Mouse (Mus musculus) thymus, adult 18-20 months (tissue): ENCODE results near the gene Dlg2.

ENCODE experiments used
- DNase-seq, 2 experiments: peaks; one replicate each; pipeline ENCODE4 v3.0.0; 2022; ENCODE audit warnings: mixed read lengths in 2 of 2

Gene Dlg2

DNA sequence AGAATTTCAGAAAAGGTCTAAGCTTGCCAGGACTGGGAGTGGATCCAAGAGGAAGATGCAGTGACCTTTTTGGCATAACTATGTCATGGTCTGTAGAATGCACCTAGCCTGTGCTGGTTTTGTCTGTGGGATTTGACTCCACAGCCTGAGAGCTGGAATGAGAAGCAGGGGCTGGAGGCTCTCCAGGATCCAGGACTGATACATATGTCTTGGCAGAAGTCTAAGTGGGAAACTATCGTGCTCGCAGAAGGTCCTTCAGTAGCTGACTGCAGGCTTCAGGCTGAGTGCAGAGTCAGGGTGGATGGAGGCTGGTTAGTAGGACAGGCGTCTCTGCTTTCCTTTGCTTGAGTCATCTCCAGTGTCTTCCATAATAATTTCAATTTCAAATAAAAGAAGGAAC is 807.7 kb downstream of the Dlg2 start:
- no peak for DNase-seq

DNA sequence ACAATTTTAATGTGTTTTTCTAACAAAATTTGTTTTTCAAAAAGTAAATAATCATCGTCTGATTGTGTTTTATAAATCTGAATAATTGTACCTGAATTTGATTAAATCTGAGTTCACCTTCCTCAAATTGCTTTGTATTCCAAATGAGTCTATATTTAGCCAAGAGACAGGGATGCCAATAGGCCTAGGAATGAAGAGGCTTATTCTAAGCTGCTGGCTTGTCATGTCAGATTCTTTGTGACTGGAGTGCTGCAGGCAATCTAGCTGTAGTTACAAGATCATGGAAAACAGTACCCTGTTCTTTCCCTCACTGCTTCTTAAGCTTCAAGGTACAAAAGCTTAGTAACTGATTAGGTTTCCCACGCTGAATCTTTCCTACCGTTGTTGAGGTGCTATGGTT is 811.9 kb downstream of the Dlg2 start:
- DNase-seq, result no peak

DNA sequence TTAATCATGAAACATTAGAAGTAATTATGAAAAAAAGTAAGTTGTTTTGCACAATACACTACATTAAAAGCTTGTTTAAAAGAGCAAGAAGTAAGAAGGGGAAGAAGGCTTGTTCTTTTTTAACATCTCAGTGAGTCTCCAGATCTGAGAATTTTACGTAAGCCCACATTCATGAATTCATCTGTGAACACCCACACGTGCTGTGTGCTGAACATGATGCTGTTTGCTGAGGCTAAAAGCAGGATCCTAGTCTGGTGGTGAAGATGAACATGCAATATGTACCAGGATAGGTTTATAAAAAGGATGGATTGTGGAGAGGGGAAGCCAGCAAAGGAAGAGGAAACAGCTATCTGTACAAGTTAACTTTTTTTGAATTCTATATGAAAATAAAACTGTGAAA is 819.7 kb downstream of the Dlg2 start:
- DNase-seq, result no peak

DNA sequence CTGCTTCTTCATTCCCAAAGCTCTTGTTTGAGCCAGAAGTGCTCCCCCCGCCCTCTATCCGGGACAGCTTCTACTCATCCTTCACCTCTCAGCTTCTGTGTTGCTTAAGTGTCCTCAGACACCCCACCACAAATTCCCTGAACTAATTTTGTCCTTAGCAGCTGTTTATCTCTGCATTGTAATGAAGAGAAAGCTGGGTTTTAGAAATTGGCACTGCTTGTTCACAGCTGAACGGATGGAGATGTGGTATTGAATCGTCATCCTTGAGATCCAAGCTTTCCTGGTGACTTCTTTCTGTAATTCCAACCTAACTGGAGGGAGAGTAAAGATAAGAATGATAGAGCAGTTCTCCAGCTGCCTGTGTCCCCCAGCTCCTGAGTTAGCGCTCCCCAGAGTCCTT is 834.7 kb downstream of the Dlg2 start:
- DNase-seq, result no peak

DNA sequence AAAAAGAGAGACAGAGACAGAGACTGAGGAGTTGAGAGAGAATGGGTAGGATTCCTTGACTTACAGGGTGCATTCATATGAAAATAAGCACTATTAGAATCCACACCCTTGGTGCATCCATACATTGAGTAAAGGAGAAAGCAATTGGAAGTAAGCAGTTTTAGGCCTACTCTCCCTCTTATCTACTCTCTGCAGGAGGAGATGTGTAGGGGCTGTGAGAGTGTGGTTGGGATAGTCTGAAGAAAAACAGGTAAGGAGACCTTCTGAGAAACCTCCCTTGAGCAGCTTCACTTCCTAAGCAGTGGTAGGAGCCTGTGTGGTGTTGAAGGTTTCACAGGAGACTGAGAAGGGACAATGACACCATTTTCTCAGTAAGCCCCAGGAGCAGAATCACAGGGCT is 868.6 kb downstream of the Dlg2 start:
- no peak for DNase-seq

DNA sequence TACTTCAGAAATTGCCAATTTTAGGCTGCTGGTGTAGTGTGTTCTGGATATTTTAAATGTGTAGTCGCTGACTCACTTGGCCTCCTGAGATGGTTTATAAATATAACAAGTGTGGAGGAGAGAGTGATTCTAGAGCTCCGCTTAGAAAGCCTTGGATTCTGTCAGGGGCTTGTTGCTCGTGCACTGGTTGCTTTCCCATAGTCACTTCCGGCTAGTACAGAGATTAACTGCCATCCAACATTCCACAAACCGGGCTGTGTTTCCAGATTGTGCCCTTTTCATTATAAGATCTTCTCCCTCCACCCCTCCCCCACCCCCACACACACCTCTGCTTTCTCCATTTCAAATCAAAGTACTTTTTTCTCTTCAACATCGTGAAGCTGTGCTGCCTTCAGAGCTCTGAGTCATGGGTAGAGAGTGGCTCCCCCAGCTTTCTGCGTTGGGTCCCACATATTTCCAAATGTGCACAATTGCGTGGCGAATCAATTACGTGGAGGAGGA is 893.4 kb downstream of the Dlg2 start:
- DNase-seq, result no peak

DNA sequence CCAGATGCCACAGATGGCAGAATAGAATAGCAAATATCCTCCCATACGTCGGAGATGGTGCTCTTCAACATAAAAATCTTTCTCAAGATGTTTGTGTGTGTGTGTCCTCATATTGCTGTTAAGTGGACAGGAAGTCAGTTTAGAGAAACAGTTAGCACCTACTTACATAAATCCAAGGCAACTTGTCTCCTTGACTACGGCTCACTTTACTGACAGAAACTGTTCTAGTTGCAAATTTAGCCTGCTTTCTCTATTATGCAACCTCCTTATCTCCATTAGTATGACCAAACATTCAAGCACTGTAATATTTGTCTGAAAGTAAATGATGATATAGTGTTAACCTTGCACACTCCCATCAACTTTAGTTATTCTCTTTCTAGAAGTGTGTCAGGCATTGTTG is 905.8 kb downstream of the Dlg2 start:
- DNase-seq, result no peak

DNA sequence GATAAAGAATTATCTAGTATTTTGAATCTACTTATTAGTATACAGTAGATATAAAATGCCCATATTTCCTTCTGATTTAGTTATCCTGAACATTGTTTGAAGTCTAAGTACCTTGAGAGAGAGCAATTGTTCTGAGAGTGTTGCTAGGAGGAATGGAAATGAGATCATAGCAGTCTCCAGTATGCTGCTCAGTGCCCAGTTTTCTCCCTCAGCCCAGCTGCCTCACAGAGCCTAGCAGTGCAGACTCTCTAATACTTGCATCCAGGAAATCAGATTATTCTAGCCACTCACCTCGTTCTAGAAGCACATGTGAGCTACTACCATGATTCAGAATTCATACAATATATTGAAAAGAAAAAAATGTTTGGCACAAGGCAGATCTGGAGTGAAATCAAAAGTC is 907.4 kb downstream of the Dlg2 start:
- no peak for DNase-seq

DNA sequence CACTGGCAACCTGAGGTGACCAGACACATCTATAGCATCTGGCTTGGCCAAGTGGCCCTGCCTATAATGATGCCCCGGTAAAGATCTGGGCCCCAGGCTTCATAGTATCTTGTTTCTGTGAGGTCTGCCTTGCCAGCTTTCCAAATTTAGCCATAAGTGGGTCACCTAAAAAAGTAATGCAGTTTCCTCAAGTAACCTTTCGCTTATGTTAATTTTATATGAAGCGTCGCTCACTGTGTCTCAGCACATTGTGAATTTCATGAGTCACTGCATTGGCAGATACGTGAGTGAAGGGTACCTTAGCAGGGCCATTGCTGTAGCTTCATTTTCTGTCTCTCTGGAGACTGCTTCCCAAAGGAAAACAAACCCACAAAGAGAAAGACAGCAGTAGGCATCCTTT is 912.8 kb downstream of the Dlg2 start:
- no peak for DNase-seq

DNA sequence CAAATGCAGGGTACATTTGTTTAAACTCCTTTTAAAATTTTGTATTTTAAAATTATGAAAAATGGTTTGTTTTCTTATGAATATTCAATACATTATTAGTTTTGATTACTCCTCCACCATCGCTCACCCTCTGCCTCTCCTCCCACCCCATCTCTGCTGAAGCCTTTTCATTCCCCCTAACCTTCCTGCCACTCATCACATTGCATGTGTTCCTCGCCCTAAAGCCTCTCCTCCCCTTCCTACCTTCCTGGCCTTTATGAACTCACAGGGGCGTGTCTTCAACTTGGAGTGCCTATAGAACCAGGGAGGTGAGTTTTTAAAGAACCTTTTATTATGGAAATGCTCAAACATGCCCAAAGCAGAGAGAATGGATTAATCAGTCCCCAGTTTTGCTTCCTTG is 921.4 kb downstream of the Dlg2 start:
- DNase-seq, result no peak

DNA sequence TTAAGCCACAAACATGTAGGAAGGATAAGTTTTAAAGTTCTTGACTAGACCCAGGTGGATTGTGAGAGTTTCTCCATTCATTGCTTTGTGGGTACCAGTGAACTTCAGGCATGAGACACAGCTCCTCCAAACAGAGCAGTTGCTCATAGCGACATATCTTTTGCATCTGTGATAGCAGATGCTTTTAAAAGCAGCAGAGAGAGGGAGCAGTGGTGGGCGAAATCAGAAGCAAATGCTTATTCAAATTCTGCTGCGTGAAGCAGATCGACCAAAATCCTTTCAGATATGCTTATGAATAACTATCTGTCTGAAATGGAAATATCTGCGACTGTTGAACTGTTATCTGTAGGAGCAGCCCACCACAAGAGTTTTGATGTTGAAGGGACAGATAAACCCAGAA is 935.6 kb downstream of the Dlg2 start:
- no peak for DNase-seq

DNA sequence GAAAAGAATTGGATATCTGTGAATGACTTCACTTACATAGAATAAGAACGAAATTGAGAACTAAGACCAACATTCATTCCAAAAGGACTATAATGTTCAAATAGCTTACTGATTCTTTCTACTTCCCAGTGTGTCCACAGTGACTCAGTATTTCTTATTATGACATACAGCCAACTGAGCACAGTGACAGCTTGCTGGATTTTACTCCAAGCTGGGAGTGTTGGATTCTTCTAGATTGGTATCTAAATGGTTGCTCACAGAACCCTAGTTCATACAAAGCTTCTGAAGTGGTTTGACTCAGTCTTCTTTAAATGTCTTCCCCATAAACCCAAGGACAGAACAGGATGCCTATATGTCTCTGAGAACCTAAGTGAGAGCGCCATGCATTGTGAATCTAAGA is 937.7 kb downstream of the Dlg2 start:
- DNase-seq, result no peak

DNA sequence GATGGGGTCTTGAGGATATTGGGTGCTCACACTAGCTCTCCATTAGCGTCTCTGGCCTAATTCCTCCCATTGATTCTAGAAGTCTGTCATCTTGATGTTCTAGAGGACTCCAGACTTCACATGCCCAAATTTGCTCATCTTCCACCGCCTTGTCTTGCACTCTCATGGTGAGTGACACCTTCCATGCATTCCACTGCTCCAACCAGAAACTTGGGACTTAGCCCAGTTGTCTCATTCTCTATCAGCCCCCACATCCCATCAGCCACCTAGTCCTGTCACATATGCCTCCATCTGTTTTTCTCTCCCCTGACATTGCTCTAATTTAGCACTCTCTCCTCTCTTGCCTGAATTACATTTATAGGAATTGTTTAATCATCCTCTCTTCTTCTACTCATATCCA is 938.3 kb downstream of the Dlg2 start:
- no peak for DNase-seq

DNA sequence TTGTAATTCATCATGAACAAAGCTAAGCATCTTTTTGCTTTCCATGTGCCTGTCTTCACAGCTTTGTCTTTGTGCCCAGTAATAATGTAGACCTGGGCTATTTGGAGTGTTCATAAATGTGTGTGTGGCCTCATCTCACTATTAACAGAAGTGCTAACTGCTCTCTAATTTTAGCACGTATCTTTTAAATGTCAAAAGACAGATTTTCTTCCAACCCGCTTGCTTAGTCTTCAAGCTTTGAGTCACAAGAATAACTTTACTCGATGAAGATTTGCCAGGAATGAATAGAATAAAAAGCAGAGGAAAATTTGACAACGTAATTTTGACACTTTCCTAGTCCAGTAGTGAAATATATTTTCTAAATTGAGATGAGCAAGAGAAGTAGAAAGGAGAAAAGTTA is 943.7 kb downstream of the Dlg2 start:
- no peak for DNase-seq

DNA sequence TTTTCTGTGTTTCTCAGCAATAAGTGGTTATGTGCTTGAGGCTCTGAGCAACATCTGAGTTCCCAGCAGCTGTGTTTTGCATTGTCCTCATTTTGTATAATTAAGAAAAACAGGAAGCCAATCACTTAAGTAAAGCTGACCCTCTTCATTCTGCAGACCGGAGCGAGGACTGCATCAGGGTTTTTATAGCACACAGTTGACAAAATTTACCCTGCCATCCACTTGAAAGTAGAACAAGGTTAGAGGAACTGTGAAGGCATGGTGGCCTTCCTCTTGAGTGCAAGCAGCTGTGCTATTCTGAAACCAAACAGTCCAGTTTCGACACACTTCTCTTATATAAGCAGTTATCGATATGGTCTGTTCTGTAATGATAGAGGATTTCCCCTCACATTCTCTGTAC is 947.3 kb downstream of the Dlg2 start:
- DNase-seq, result no peak

DNA sequence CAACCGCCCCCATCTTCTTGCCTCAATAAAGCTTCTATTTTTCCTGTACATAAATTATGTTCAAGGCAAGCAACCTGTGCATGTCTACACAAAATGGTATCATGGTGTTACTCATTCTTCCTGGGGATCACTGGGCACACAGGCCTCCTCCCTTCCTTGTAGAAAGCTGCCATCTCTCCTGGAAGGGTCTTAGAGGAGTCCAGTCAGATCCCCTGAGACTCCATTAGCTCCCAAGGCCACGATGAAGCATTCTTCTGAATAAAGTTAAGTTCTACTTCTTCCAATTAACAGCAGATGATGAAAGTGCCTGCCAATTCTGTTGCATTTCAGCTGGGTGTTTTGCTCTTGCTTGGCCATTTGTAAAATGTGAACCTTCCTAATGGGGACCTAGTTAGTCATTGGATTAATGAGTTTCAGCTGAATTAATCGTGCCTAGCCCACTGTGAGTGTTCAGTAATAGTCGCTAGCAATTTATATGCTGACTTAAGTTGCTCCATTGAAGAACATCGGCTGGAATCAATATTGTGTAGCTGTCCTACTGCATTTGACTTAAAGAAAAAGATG is 953.3 kb downstream of the Dlg2 start:
- DNase-seq, result no peak

DNA sequence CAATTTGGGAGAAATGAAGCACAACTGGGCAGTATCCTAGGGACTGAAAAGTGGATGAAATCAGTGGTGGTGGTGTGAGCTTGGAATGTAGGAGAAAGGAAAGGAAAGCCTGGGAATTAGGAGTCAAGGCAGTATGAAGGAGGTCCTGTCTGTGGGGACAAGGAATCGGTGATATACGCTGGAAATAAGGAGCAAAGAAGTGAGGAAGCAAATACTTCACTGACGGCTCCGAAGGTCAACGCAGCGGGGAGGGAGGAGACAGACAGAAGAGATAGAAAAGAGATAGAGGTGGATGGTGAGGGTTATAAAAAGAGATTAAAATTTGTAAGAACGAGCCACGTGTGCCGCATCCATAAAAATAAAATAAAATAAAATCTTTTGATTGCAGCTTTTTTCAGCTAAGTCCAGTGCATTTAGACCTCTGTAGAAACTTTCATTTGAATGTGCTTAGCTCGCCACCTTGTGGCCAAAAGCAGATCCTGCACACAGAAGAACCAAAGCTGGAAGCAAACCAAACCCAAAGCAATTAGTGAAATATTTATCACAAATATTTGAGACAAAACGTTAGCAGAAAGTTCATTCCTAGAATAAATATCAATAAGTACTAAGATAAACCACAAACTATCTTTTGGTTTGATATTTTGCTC is 955.2 kb downstream of the Dlg2 start:
- no peak for DNase-seq

DNA sequence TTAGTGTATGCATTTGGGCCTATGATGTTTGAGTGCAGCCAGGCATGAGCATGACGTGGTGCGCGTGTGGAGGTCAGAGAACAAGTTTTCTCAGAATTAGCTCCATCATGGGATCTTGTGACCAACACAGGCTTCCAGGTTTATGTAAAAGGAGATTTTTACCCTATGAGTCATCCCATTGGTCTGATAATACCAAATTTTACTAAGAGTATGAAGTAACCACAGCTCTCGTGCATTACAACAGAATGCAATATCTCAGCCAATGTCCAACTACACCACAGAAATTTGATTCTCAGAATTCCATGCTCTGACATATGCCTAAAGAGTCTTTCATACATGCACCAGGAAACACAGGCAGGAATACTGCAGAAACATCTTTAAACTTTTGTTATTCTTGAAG is 956.1 kb downstream of the Dlg2 start:
- DNase-seq, result no peak

DNA sequence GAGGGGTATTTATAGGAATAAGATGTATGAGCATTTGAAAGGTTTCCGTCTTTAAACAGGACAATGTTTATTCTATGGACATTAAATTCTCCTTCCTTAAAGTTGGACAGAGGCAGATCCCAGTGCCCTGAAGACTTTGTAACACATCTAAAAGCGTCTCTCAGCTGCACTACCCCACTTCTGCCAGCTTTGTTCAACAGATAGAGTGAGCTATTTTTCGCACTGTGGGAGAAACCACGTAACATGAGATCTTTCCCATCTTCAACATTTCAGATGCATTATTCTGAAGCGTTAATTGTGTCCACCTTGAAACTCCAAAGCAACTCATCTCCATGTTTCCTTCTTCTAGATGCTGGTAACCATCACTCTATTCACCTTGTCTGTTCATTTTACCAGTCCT is 958.3 kb downstream of the Dlg2 start:
- DNase-seq, result no peak

DNA sequence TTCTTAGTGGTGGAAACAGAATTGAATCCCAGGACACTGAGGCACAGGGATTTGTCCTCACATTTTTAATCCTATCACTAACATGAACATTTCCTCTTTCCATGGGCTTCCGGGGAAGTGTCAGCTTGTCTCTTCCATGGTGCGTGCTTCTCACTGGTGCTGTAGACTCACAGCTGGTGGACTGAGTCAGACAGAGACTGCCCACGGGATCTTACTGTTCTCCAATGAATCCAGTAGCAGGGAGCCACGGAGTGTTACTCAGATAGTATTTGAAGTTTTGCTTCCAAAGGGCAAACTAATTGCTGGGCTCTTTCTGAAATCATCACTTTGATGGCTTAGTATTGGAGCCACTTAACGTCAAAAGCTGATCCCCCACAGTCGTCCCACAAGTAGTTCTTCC is 963.9 kb downstream of the Dlg2 start:
- no peak for DNase-seq

DNA sequence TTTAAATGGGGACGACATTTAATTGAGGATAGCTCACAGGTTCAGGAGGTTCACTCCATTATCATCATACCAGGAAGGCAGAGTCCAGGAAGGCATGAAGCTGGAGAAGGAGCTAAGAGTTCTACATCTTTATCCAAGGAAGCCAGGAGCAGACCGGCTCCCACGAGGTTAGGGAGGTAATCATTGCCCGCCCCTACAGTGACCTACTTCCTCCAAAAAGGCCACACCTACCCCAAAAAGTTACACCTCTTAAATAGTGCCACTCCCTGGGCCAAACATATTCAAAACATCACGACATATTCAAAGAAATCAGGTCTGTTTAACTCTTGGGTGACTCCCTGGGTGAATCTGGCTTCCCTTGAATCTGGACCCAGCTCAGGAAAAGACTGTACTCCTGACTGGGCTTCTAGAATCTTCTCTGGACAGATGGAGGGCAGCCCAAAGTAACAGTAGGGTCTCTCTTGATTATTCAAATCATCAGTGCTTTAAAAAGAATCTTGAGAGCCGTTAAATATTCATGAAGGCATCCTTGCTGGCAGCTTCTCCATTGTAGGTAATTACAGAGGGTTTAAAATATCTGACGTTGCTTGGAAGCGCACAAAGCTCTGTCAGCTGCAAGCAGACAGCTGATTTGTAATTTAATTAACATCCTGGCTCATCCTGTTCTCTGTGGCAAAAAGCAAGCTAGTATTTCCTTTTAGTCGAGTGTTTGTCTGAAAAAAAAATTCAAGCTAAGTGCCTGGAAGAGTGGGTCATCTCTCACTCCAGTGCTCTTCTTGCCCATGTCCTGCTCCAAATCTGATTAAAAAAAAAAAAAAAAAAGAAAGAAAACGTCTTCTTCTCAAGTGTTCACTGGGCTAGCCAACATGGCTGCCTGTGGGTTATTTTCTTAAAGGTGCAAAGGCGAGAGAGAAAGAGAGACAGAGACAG is 966.2 kb downstream of the Dlg2 start:
- DNase-seq, result no peak

DNA sequence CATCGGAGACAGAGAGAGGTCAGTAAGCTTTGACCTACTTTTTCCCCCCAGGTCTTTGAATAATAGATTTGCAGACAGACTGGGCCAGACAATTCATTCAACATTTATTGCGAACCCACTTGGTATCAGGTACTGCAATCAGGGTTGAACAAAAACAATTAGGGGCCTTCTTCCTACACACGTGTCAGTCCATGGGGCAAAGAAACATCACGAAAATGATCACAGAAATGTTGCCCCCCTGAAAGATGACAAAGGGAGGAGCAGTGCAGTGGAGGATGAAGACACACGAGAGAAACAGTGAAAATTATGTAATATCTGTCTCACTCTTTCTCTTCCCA is 966.9 kb downstream of the Dlg2 start:
- no peak for DNase-seq

DNA sequence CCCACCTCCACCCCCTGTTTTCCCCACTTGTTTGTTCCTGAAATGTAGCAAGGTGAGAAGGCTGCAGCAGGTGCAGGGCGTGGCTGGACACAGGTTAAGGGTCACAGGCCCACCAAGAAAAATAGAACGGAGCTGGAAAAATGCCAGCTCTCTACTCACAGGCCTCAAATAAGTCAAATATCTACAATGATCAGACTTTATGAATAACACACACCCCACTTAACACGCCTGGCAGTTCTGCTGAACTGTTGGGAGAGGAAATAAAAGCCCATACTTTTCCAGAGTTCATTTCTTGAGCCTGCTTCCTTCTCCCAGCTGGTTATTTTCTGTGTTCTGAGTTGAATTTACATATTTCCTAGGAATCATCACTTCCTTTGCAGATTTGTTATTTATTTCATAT is 967.4 kb downstream of the Dlg2 start:
- DNase-seq, result no peak

DNA sequence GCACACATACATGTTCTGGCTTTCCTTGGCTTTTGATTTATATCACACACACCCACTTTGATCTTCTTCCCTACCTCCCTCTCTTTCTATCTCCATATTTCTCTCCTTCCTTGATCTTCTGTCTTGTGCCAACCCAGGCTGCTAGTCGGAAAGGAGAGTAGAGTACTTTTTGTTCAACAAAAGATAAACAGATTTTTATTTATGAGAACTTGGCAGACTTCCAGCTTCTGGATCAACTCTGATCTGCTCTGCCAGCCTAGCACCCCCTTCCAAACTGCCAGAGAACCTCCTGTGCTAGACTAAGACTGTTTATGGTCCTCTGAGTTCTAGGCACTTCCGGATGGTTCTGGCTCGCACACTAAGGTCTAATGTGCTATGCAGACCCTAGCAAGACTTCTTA is 968.3 kb downstream of the Dlg2 start:
- DNase-seq, result no peak
